Mouse (Mus musculus): ENCODE measurements at regions not wholly inside any gene's neighbourhood (a gene's known extent, or its start where the extent isn't known, plus 50 kb on each side); places are given as distances from the start of the nearest gene placed in this dataset.

DNA sequence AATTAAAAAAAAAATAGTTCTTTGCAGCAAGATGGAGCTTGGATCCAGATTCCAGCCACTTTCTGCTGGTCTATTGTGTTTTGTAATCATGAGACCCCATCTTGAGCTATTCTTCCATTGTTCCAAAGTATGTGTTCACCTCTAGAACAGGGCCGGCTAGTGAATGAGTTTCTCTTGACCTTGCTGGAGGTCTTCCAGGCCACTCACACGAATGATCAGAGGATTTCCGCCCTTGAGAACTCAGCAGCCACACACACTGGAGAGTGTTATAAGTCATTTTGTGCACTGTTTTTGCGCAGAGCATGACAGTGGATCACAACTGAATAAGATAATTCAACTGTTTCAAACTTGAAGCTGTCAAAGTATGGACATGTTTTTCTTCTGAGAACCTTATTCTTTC is 110.5 kb downstream of the Tbx4 start:
- no peak overlapping the region for H3K27ac ChIP-seq (replicated peaks)
- ATAC-seq (ENCODE audit: low FRiP score, low read depth), result no peak
- H3K4me3 ChIP-seq, result no peak overlapping the region
- WGBS, result 56% methylated on average over 4 of the region's 4 CpGs
- H3K9ac ChIP-seq (replicated peaks), result no peak overlapping the region
- no peaks in the 10 kb centered on the region for H3K36me3 ChIP-seq
- peaks cover 12% of the 10 kb centered on the region for H3K4me1 ChIP-seq
- H3K9me3 ChIP-seq, result no peaks in the 10 kb centered on the region
- no peak overlapping the region for H3K4me2 ChIP-seq (replicated peaks)
- peaks cover 7% of the 10 kb centered on the region for H3K27me3 ChIP-seq

DNA sequence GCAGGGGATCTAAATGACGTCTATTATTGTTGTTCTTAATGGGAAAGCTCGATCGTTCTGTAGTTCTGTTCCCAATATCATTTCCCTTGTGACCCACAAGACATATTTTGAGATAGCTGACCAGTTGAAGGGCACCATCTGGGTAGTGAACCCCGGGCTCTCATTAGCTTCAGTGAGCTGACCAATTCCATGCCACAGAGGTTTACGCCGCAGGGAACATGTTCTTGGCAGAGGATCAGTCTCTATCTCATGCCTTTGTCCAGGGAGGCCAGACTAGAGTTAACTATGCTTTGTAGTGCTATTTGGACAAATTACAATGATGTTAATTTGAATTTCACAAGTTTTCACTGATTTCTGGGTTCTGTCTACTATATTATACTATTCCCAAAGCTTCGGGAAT is 117.1 kb downstream of the Tbx4 start:
- Histone ChIP-seq H3K4me1 (no peaks in the 10 kb centered on the region), H3K27me3 (0 out of 2 replicates have a peak, but pooled peaks cover 3% of the 10 kb centered on the region), H3K9ac (replicated peaks) (no peak overlapping the region), H3K9me3 (no peaks in the 10 kb centered on the region), H3K4me2 (replicated peaks) (no peak overlapping the region), H3K36me3 (no peaks in the 10 kb centered on the region), H3K27ac (replicated peaks) (no peak overlapping the region), H3K4me3 (no peak overlapping the region)
- ATAC-seq (ENCODE audit: low FRiP score, low read depth), result no peak
- WGBS, result 83% methylated on average over 7 of the region's 7 CpGs

DNA sequence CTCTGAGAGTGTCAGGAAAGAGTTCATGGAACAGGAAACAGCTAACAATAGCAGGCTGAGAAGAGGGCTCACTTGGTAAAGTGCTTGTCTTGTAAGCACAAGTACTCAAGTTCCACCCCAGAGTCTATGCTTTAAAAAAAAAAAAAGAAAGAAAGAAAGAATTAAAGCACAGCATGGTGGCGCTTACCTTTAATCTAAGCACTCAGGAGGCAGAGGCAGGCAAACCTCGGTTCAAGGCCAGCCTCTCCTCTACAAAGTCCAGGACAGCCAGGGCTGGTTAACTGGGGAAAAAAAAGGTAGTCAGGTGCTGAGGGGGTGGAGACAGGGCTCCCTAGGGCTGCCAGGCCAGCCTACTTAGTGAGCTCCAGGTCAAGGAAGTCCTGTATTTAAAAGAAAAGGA is 119.1 kb downstream of the Tbx4 start:
- WGBS, result 88% methylated on average over 2 of the region's 2 CpGs
- Histone ChIP-seq H3K9me3 (no peaks in the 10 kb centered on the region), H3K27me3 (0 out of 2 replicates have a peak, but pooled peaks cover 3% of the 10 kb centered on the region), H3K4me2 (replicated peaks) (no peak overlapping the region), H3K4me3 (no peak overlapping the region), H3K9ac (replicated peaks) (no peak overlapping the region), H3K27ac (replicated peaks) (no peak overlapping the region), H3K4me1 (no peaks in the 10 kb centered on the region), H3K36me3 (no peaks in the 10 kb centered on the region)
- ATAC-seq (ENCODE audit: low FRiP score, low read depth), result no peak

DNA sequence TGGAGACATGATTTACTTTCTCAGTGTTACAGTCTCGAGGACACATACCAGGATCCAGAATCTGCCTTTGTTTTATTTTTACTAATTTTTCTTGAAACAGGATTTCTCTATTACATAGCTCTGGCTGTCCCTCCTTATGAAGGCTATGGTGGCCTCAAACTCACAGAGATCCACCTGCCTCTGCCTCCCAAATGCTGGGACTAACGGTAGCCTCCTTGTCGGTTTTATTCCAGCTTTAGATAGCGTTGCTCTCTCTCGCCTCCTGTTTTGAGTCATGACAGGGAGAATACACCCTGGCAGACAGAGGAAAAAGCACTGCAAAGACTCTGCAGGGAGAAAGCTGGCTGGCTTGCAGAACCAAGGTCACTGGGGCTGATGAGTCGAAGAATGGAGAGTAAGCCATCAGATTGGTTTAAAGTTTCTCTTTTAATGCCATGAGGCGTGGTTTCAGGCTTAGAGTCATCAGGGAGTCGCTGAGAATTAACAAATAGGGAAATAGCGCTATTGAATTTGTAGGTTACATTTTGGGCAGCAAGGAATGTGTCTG is 119.8 kb downstream of the Tbx4 start:
- Histone ChIP-seq H3K27me3 (0 out of 2 replicates have a peak, but pooled peaks cover 3% of the 10 kb centered on the region), H3K9me3 (no peaks in the 10 kb centered on the region), H3K4me1 (no peaks in the 10 kb centered on the region), H3K4me2 (replicated peaks) (no peak overlapping the region), H3K4me3 (no peak overlapping the region), H3K9ac (replicated peaks) (no peak overlapping the region), H3K27ac (replicated peaks) (no peak overlapping the region), H3K36me3 (no peaks in the 10 kb centered on the region)
- ATAC-seq (ENCODE audit: low FRiP score, low read depth), result no peak
- 87% methylated on average over 9 of the region's 9 CpGs for WGBS

DNA sequence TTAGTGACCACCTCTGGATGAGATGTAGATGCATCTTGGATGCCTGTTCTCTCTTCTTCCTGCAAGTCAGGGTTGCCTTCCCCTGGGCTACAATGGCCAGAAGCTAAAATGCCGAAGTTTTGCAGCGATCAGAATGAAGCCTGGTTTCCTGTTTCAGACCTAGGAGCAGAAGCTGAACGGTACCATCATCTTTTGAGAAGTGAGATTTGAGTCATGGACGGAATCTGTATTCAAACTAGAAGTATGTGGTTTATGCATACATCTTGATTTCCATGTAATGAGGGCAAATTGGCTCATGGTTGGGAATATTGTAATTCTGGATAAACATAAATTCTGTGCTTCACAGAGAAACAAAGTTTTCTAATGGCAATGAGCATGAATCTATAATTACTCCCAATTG is 120.6 kb downstream of the Tbx4 start:
- Histone ChIP-seq H3K9ac (replicated peaks) (no peak overlapping the region), H3K36me3 (no peaks in the 10 kb centered on the region), H3K4me1 (no peaks in the 10 kb centered on the region), H3K27me3 (0 out of 2 replicates have a peak, but pooled peaks cover 3% of the 10 kb centered on the region), H3K4me2 (replicated peaks) (no peak overlapping the region), H3K9me3 (no peaks in the 10 kb centered on the region), H3K27ac (replicated peaks) (no peak overlapping the region), H3K4me3 (no peak overlapping the region)
- no peak for ATAC-seq (ENCODE audit: low FRiP score, low read depth)
- 92% methylated on average over 4 of the region's 4 CpGs for WGBS
